Mouse (Mus musculus): Measurements from ENCODE around the gene Tgfa.

Tgfa gene

GRCm38 (mm10) chr6:86222381-86222780 lies 27.4 kb downstream of the Tgfa start:
- peak in 1 of 2 experiments; percentile 48 for DNase-seq (ENCODE audit: low spot score in 2 of 2)

DNA sequence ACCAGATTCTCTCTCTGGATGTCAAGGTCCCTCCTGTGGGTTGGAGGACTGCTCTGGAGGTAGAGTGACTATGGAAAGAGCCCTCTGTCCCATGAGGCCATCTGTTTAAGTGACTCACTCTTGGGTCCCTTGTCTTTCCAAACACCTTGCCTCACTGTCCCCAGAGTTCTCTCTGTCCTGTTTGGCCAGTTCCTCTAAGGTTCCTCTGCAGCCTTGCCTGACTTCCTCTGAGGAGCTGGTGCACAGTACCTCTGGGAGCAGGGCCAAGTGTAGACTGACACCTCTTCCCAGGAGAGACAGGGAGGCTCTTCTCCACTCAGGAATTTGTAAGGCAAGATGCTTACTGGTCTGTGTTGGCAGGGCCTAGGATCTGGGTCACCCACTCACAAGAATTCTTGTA lies 30.6 kb downstream of the Tgfa start:
- no peak for DNase-seq (ENCODE audit: low spot score in 2 of 2)

GRCm38 (mm10) chr6:86232367-86232766 lies 37.3 kb downstream of the Tgfa start:
- no peak for DNase-seq (ENCODE audit: low spot score in 2 of 2)

DNA sequence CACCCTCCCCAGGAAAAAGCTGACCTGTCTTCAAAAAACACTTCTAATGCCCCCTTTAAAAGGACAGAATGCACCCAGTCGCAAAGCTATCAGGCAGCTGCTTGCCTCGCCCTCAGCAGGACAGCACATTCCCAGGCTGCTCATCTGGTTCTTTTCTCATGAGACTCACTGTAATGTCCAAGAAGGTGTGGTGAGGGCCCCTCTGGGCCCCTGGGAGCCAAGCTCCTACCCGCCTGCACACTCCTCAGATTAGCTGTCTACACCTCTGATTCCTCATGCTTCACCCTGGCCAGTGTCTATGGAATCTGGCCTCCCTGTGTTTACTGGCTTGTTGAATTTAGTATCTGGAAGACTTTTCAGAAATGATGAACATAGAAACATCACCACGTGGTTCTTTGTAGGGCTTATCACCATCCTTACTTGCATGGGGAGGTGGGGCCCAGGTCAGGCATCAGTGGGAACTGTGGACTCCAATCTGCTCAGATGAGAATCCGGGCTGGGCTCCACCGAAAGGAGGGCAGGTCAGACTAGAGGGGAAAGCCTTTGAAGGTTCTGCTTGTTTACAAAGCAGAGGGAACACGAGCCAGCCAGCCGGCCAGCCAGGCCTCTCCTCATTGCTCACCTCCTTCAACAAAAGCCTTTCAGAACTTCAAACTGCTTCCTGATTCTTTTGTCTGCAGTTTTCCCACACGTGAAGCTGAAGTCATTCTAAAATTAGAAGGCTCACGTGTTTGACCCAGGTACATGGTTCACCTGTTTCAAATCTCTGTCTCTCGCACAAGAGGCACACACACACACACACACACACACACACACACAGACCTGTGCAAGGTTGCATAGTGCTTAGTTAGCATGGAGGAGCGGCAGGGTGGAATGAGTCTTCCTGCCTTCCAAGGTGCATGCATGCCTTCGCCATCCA lies 38.7 kb downstream of the Tgfa start:
- DNase-seq (ENCODE audit: low spot score in 2 of 2) = no peak

- DNase-seq (ENCODE audit: low spot score in 2 of 2) = no peak
Observed at GRCm38 (mm10) chr6:86244866-86245265, 49.8 kb downstream of the Tgfa start.

DNA sequence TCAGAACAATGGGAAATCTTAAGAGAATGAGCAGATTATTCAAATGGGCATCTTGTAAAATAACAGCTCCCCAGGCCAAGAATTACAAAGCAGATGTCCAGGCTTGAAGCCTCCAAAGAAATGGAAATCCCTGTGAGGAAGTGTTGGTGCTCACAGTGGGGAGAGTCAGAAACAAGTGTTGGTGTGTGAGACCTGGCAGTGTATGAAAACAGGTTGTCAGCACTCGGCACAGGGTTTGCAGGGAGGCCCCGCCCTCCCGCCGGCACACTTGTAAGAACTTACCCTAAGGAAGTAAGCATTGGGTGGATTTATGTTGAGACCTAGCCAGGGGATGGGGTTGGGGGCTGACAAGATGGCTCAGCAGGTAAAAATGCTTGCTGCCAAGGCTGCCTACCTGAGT lies 50.9 kb downstream of the Tgfa start:
- no peak for DNase-seq (ENCODE audit: low spot score in 2 of 2)

- DNase-seq (ENCODE audit: low spot score in 2 of 2) = no peak
Observed at GRCm38 (mm10) chr6:86248562-86248961, 53.5 kb downstream of the Tgfa start.

GRCm38 (mm10) chr6:86249042-86249441 lies 54.0 kb downstream of the Tgfa start:
- DNase-seq (ENCODE audit: low spot score in 2 of 2) = no peak

- DNase-seq (ENCODE audit: low spot score in 2 of 2) = no peak
Observed at GRCm38 (mm10) chr6:86250236-86250635, 55.2 kb downstream of the Tgfa start.

GRCm38 (mm10) chr6:86250830-86251229 lies 55.8 kb downstream of the Tgfa start:
- no peak for DNase-seq (ENCODE audit: low spot score in 2 of 2)

DNA sequence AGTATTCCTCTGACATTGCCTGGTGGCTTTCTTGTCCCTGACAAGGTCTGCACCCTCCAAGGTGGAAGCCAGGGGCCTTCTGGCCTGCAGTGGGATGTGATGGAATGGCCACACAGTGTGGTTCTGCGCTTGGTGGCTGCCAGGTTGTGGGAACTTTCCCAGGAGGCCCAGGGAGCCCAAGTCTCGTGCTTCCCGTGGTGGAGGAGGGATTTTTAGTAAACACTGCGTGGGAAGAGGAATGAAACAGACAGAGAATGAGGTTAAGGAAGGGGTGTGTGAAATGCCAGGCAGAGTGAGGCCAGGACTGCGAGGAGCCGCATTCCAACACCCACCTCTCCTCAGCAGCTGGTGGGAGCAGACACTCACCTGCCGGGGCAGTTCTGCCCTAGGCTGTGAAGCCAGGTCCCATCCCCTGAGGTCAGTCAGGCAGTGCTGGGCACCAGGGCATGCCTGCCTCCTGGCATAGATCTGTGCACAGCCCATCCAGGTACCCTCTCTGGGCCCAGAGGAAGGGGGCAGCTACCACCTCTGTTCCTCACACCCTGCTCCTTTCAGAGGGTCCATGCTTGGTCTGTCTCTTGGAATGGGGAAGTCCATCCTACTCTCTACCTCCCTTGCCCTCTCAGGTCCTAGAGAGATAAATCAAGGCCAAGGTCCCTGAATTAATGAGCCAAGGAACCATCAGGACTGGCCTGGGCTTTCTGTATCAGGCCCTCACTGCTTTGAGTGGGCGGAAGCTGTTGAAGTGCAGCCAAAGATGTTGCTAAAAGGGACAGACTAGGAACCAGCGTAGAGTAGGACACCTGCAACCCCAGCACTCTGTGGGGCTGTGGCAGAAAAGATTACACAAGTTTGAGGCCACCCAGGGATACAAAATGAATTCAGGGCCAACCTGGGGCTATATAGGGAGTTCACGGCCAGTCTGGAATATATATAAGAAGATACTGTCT lies 57.4 kb downstream of the Tgfa start:
- no peak for DNase-seq (ENCODE audit: low spot score in 2 of 2)

- no peak for DNase-seq (ENCODE audit: low spot score in 2 of 2)
Observed at GRCm38 (mm10) chr6:86255899-86256298, 60.9 kb downstream of the Tgfa start.

- no peak for DNase-seq (ENCODE audit: low spot score in 2 of 2)
Observed at GRCm38 (mm10) chr6:86259242-86259641, 64.2 kb downstream of the Tgfa start.

GRCm38 (mm10) chr6:86260322-86261050 lies 65.5 kb downstream of the Tgfa start:
- no peak for DNase-seq (ENCODE audit: low spot score in 2 of 2)

GRCm38 (mm10) chr6:86266786-86267185 lies 71.8 kb downstream of the Tgfa start:
- DNase-seq (ENCODE audit: low spot score in 2 of 2) = no peak

DNA sequence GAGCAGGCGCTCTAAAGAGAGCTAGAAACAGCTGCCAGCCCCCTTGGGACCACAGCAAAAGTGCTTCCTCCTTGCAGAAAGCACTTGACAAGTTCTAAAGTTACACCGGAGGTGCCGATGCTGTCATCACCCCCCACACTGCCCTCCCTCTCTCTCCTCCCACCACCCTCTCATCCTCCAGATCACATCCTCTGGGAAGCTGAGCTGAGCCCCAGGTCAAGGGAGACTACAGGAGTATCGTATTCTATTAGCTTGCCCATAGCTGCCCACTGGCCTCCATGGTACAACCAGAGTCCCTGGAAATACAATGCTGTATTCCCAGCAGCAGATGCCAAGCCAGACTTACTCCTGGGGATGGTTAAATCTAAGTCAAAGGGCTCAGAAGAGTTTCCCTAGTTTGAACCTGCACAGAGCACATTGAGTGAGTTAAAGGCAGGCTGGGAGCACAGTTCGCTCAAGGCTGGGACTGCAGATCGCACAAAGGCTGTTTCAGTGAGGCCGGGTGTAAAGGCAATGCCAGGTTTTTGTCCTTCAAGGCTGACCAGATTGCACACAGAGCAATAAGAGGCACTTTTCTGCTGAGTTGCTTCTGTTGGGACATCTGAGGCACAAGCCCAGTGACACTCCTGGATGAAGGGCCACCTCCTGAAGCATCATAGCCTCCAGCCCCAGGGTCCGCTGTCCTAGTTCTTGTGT lies 75.5 kb downstream of the Tgfa start:
- DNase-seq (ENCODE audit: low spot score in 2 of 2) = no peak

DNA sequence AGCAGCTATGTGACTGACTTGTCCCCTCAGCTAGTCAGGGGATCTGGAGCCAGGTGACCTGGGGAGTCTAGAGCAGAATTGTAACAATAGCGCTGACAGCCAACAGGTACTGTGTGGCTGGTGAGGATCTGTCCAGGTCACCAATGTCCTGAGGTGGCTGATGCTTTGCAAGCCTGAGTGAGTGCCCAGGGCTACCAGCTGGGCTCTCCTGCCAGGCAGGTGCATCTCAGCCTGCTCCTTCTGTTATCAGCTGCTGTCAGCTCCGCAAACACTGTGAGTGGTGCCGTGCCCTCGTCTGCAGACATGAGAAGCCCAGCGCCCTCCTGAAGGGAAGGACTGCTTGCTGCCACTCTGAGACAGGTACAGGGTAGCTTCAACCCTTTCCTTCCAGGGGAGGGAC lies 76.1 kb downstream of the Tgfa start:
- no peak for DNase-seq (ENCODE audit: low spot score in 2 of 2)

DNA sequence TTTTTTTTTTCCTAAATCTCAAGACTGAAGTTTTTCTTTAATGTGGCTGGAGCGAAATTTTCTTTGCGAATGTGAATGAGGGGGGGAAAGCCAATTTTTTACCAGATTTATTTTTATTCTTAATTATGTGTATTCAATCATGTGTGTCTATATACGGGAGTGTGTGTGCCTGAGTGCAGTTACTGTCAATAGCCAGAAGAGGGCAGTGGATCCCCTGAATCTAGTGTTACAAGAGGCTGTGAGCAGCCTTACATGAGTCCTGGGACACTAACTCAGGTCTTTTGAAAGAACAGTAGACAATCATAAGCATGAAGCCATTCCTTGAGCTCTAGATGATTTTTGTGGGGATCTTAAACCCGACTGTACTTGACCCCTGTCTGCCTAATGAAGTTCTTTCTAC lies 80.7 kb downstream of the Tgfa start:
- DNase-seq (ENCODE audit: low spot score in 2 of 2) = no peak

DNA sequence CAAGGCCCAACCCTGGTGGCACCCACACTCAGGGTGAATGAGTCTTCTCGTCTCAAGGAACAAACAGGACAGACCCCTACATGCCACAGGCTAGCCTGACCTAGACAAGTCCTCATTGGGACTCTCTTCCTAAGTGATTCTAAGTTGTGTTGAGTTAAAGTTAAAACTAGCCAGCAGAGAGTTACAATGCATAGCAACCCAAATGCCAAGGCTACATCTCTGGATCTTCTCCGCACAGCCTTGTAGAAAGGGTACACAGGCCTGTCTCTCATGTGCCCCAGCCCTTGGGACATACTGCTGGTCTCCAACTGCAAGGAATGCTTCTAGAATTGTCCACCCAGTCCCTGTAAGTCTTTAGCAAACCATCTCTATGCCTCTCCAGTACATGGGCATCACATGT lies 81.8 kb downstream of the Tgfa start:
- no peak for DNase-seq (ENCODE audit: low spot score in 2 of 2)

GRCm38 (mm10) chr6:86277620-86278019 lies 82.6 kb downstream of the Tgfa start:
- DNase-seq (ENCODE audit: low spot score in 2 of 2) = no peak

GRCm38 (mm10) chr6:86281573-86282210 lies 86.7 kb downstream of the Tgfa start:
- no peak for DNase-seq (ENCODE audit: low spot score in 2 of 2)

Data from urinary bladder, postnatal 4 days (tissue).